Mouse (Mus musculus) lung, postnatal 0 days (tissue): ENCODE measurements around the gene Mlst8.

Experiments
- CTCF ChIP-seq: IDR thresholded peaks from 2 replicates; pipeline ENCODE4 v1.5.1; 2016; ENCODE audit warnings: antibody characterized with exemption, mild to moderate bottlenecking
- EP300 ChIP-seq: IDR thresholded peaks from 2 replicates; pipeline ENCODE4 v1.6.1; 2016; ENCODE audit warnings: antibody characterized with exemption, mild to moderate bottlenecking, control low read depth

DNA sequence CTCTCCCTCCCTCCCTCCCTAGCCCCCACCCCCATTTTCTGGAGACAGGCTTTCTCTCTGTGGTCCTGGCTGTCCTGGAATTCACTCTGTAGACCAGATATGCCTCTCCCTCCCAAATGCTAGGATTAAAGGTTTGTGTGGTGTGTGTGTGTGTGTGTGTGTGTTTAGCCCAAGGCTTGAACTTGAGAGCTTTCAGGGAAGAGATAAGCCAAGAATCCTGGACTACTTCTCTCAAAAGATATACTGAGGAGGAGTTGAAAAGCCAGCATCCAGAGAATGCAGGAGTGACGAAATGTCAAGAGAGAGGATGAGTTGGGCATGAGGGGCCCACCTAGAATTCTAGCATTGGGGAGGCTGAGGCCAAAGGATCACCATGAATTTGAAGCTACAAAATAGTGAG lies 15.9 kb downstream of the Mlst8 start:
- no peak for TF ChIP-seq CTCF
- TF ChIP-seq EP300, result no peak
